Mouse (Mus musculus) G1E (cell line): Measurements from ENCODE around the gene Olfr1133. TPM values are rescaled to one million over a fixed set of nuclear protein-coding genes. Genes with fewer than 3 reads are reported as not detected.
"Not testable (repeated sequence)": the region's sequence is repeated elsewhere in the genome, so short reads cannot be mapped to it uniquely, and the experiment has no call there.

Source experiments
- ATAC-seq: 2 replicates; pipeline ENCODE4 v1.8.0; 2016; ENCODE audit warnings: mild to moderate bottlenecking; ENCODE audit not compliant: insufficient number of reproducible peaks, poor library complexity, low FRiP score, severe bottlenecking; ENCODE audit errors: extremely low read depth
- DNase-seq: peaks from one replicate; pipeline ENCODE4 v3.0.0; 2012; ENCODE audit warnings: low spot score
- H3K27me3 ChIP-seq: 2 replicates; pipeline ENCODE4 v1.6.1; 2012; ENCODE audit warnings: mild to moderate bottlenecking, low read length, inconsistent platforms; ENCODE audit not compliant: insufficient read depth
- H3K36me3 ChIP-seq: replicated peaks from 2 replicates; pipeline ENCODE3; 2012; ENCODE audit warnings: mild to moderate bottlenecking, inconsistent platforms
- H3K4me1 ChIP-seq: 2 replicates; pipeline ENCODE4 v1.6.1; 2012; ENCODE audit warnings: low read depth, low read length, inconsistent platforms, mixed read lengths; ENCODE audit not compliant: insufficient read depth
- H3K4me3 ChIP-seq: 2 replicates; pipeline ENCODE4 v1.5.1; 2012; ENCODE audit warnings: low read depth, mild to moderate bottlenecking, inconsistent platforms, low read length, moderate library complexity, mixed read lengths
- H3K9me3 ChIP-seq: replicated peaks from 2 replicates; pipeline ENCODE4 v1.6.1; 2012; ENCODE audit warnings: inconsistent platforms
- CTCF ChIP-seq: IDR thresholded peaks from 2 replicates; pipeline ENCODE4 v1.5.1; 2012; ENCODE audit warnings: low read depth, low read length, inconsistent platforms, mixed read lengths
- GATA1 ChIP-seq: IDR thresholded peaks from 2 replicates; pipeline ENCODE4 v1.6.1; 2012; ENCODE audit warnings: borderline replicate concordance, low read length, inconsistent platforms, mixed read lengths
- GATA2 ChIP-seq: IDR thresholded peaks from 2 replicates; pipeline ENCODE4 v1.6.1; 2012; ENCODE audit warnings: low read depth, low read length, inconsistent platforms, borderline replicate concordance
- POLR2AphosphoS5 ChIP-seq: IDR thresholded peaks from 2 replicates; pipeline ENCODE4 v1.6.1; 2012; ENCODE audit warnings: low read depth, low read length, inconsistent platforms; ENCODE audit not compliant: insufficient replicate concordance
- TAL1 ChIP-seq: conservative IDR thresholded peaks from 2 replicates; pipeline ENCODE4 v1.6.1; 2012; ENCODE audit warnings: low read depth, low read length, inconsistent platforms, mixed read lengths
- polyA plus RNA-seq: library from polyadenylated mRNA; stranded (reverse); fragments of >175 nt; gene quantifications from 2 replicates; pipeline ENCODE4 v1.2.3, GENCODE M21; 2012
- total RNA-seq, 2 experiments: library from RNA; stranded (forward) in 1 of 2; stranded (reverse) in 1 of 2; fragments of 200-1000 nt in 1 of 2; fragments of >200 nt in 1 of 2; fragmentation: Nextera tagmentation in 1 of 2; gene quantifications; 2 replicates each; pipeline ENCODE4 v1.2.3; 2014 to 2017

The Olfr1133 gene
- total RNA-seq (2014; fragmentation: Nextera tagmentation) (not detected in 2 replicates), total RNA-seq (2017) (not detected in 2 replicates), polyA plus RNA-seq (not detected in 2 replicates)

- no peaks in the 10 kb centered on the region for H3K27me3 ChIP-seq
- TF ChIP-seq GATA1 (no peak), TAL1 (no peak), CTCF (no peak), GATA2 (no peak)
- no peak for ATAC-seq
These were observed at the start of gene Olfr1133 for GRCm38 (mm10) chr2:87647274-87647673. TSS of gene Olfr1133 (minus strand) at chr2:87647374.

GRCm38 (mm10) chr2:87693847-87694246, 46.7 kb upstream of the Olfr1133 start, which contains the start of gene Olfr1136:
TSS of gene Olfr1136 (minus strand) at chr2:87693947.
- TF ChIP-seq CTCF (no peak), TAL1 (no peak), GATA1 (no peak), POLR2AphosphoS5 (no peak), GATA2 (no peak)
- no peaks in the 10 kb centered on the region for H3K36me3 ChIP-seq
- no peak within 1 kb of the TSS for H3K4me3 ChIP-seq
- no peaks in the 10 kb centered on the region for H3K4me1 ChIP-seq
- ATAC-seq (no peak), DNase-seq (no peak)
- no peaks in the 10 kb centered on the region for H3K27me3 ChIP-seq
- no peaks in the 10 kb centered on the region for H3K9me3 ChIP-seq

More at GRCm38 (mm10) chr2:87647274-87647673, at the start of gene Olfr1133:
- Histone ChIP-seq H3K4me1 (no peaks in the 10 kb centered on the region), H3K4me3 (no peak within 1 kb of the TSS), H3K36me3 (no peaks in the 10 kb centered on the region), H3K9me3 (no peaks in the 10 kb centered on the region)
- no peak for DNase-seq

- no peak for DNase-seq
- ATAC-seq, result no peak
- Histone ChIP-seq H3K36me3 (no peaks in the 10 kb centered on the region), H3K4me1 (no peaks in the 10 kb centered on the region), H3K9me3 (no peaks in the 10 kb centered on the region), H3K27me3 (no peaks in the 10 kb centered on the region), H3K4me3 (no peak within 1 kb of the TSS)
- TF ChIP-seq GATA1 (no peak), TAL1 (no peak), GATA2 (no peak), POLR2AphosphoS5 (no peak), CTCF (no peak)
These were observed 26.4 kb upstream of the Olfr1133 start, which contains the start of gene Olfr1135 for GRCm38 (mm10) chr2:87673564-87673963. TSS of gene Olfr1135 (minus strand) at chr2:87673664.

- H3K27me3 ChIP-seq, result no peaks in the 10 kb centered on the region
- ATAC-seq (no peak), DNase-seq (no peak)
- no peak for TF ChIP-seq GATA1
- H3K36me3 ChIP-seq, result no peaks in the 10 kb centered on the region
- H3K9me3 ChIP-seq, result peaks cover 9% of the 10 kb centered on the region; the same call in 1 of the 2 replicates
- no peak within 1 kb of the TSS for H3K4me3 ChIP-seq
- no peaks in the 10 kb centered on the region for H3K4me1 ChIP-seq
These were observed 11.2 kb upstream of the Olfr1133 start, which contains the start of gene Olfr1134 for GRCm38 (mm10) chr2:87658360-87658759. TSS of gene Olfr1134 (minus strand) at chr2:87658460.

- TF ChIP-seq GATA1, result no peak
- no peak for TF ChIP-seq CTCF
- no peak for TF ChIP-seq POLR2AphosphoS5
- TF ChIP-seq TAL1, result no peak
- ATAC-seq (no peak), DNase-seq (no peak)
- no peak overlapping the region for H3K4me3 ChIP-seq
- no peaks in the 10 kb centered on the region for H3K9me3 ChIP-seq
- H3K4me1 ChIP-seq, result no peaks in the 10 kb centered on the region
- H3K27me3 ChIP-seq, result no peaks in the 10 kb centered on the region
- H3K36me3 ChIP-seq, result no peaks in the 10 kb centered on the region
These were observed 4.7 kb downstream of the Olfr1133 start for GRCm38 (mm10) chr2:87642441-87642840.

- TF ChIP-seq GATA2, result no peak
- TF ChIP-seq CTCF, result no peak
- no peak for TF ChIP-seq TAL1
- no peak for TF ChIP-seq POLR2AphosphoS5
- TF ChIP-seq GATA1, result no peak
- Histone ChIP-seq H3K4me3 (no peak within 1 kb of the TSS), H3K27me3 (no peaks in the 10 kb centered on the region), H3K36me3 (no peaks in the 10 kb centered on the region), H3K4me1 (no peaks in the 10 kb centered on the region), H3K9me3 (no peaks in the 10 kb centered on the region)
- ATAC-seq, result no peak
- no peak for DNase-seq
These were observed 9.7 kb downstream of the Olfr1133 start, which contains the start of gene Olfr1132 for GRCm38 (mm10) chr2:87637435-87637834. TSS of gene Olfr1132 (minus strand) at chr2:87637535.

- DNase-seq (no peak), ATAC-seq (no peak)
- TF ChIP-seq POLR2AphosphoS5, result no peak
- no peak for TF ChIP-seq CTCF
- no peak for TF ChIP-seq GATA1
- TF ChIP-seq TAL1, result no peak
- no peak for TF ChIP-seq GATA2
- H3K36me3 ChIP-seq, result no peaks in the 10 kb centered on the region
- H3K4me1 ChIP-seq, result no peaks in the 10 kb centered on the region
- H3K4me3 ChIP-seq, result no peak within 1 kb of the TSS
- no peaks in the 10 kb centered on the region for H3K27me3 ChIP-seq
- peaks cover 5% of the 10 kb centered on the region for H3K9me3 ChIP-seq
These were observed 20.4 kb downstream of the Olfr1133 start, which contains the start of gene Olfr1131 for GRCm38 (mm10) chr2:87626804-87627203. TSS of gene Olfr1131 (plus strand) at chr2:87627104.

- DNase-seq, ATAC-seq, H3K4me1 ChIP-seq, H3K4me3 ChIP-seq, H3K36me3 ChIP-seq, H3K27me3 ChIP-seq: not testable (repeated sequence)
- H3K9me3 ChIP-seq, result peaks cover 11% of the 10 kb centered on the region; the same call in 1 of the 2 replicates
These were observed 41.3 kb downstream of the Olfr1133 start, which contains the start of gene Olfr1130 for GRCm38 (mm10) chr2:87605912-87606311. TSS of gene Olfr1130 (plus strand) at chr2:87606212.
